Mouse (Mus musculus): Measurements from ENCODE around the gene Selenos.
A peak's percentile ranks its signal among the peaks of the same experiment; 100 is the strongest.

- TF ChIP-seq CTCF (IDR thresholded peaks at IDR 0.05 in 2 of 3, conservative IDR thresholded peaks at IDR 0.05 in 1 of 3; ENCODE audit: control insufficient read depth in 1 of 3, insufficient read depth in 1 of 3, low read depth in 2 of 3, low read length in 3 of 3, poor library complexity in 1 of 3, severe bottlenecking in 1 of 3): no peak
- no peak for TF ChIP-seq ZNF384 (IDR thresholded peaks at IDR 0.05; ENCODE audit: low read depth, low read length)
- no peak for TF ChIP-seq ZMIZ1 (IDR thresholded peaks at IDR 0.05; ENCODE audit: low read depth, low read length)
- TF ChIP-seq NELFE (IDR thresholded peaks at IDR 0.05; ENCODE audit: low read depth, low read length): no peak
- TF ChIP-seq USF1 (IDR thresholded peaks at IDR 0.05; ENCODE audit: low read depth, low read length): no peak
- no peak for TF ChIP-seq ELF1 (IDR thresholded peaks at IDR 0.05; ENCODE audit: low read depth, low read length)
- TF ChIP-seq GATA1 (IDR thresholded peaks at IDR 0.05; ENCODE audit: low read depth, low read length): no peak
- TF ChIP-seq EP300 (IDR thresholded peaks at IDR 0.05; ENCODE audit: low read depth in 1 of 2, low read length in 2 of 2): peak in 1 of 2 experiments; percentile 21; a peak in 1 of 4 replicates
- TF ChIP-seq TCF12 (IDR thresholded peaks at IDR 0.05; ENCODE audit: low read depth, low read length): no peak
- TF ChIP-seq MYB (IDR thresholded peaks at IDR 0.05; ENCODE audit: low read depth, low read length): no peak
- TF ChIP-seq MAFK (IDR thresholded peaks at IDR 0.05; ENCODE audit: borderline replicate concordance, low read depth, low read length): no peak
- no peak for TF ChIP-seq POLR2AphosphoS5 (IDR thresholded peaks at IDR 0.05; ENCODE audit: borderline replicate concordance, low read depth, low read length)
- TF ChIP-seq ZC3H11A (IDR thresholded peaks at IDR 0.05; ENCODE audit: low read depth, low read length): no peak
These were observed 38.6 kb downstream of the Selenos start for GRCm38 (mm10) chr7:66118046-66118445.
